Mouse (Mus musculus) heart, postnatal 25 days (tissue): ENCODE measurements around the gene Golm1. TPM values are rescaled to one million over a fixed set of nuclear protein-coding genes. Genes with fewer than 3 reads are reported as not detected.
"Not testable (repeated sequence)": the region's sequence is repeated elsewhere in the genome, so short reads cannot be mapped to it uniquely, and the experiment has no call there.

Source experiments
- DNase-seq: peaks from one replicate; pipeline ENCODE4 v3.0.0; 2022; ENCODE audit warnings: low spot score
- intact Hi-C: fragments of 180-260 bp; cut with DNase I; formaldehyde crosslinking; loops from one replicate; pipeline ENCODE4 v1.15.1; 2025
- total RNA-seq, 2 experiments: library from RNA; stranded (reverse); gene quantifications; 2 replicates each; pipeline ENCODE4 v1.2.3; 2021

Gene Golm1
- total RNA-seq, 2 experiments from 2014 or later, result 16.2 to 18.3 TPM

GRCm38 (mm10) chr13:59609885-59610284 is 65.7 kb downstream of the Golm1 start:
- intact Hi-C loops, result no loop called here
- DNase-seq, result no peak

GRCm38 (mm10) chr13:59605221-59605922 is 70.2 kb downstream of the Golm1 start:
- no peak for DNase-seq
- intact Hi-C loops, result no loop called here

GRCm38 (mm10) chr13:59604511-59604910 is 71.1 kb downstream of the Golm1 start:
- intact Hi-C loops, result no loop called here
- DNase-seq, result no peak

- intact Hi-C loops, result no loop called here
- DNase-seq, result no peak
These were observed 72.5 kb downstream of the Golm1 start for GRCm38 (mm10) chr13:59603096-59603495.

GRCm38 (mm10) chr13:59592630-59593029 is 83.0 kb downstream of the Golm1 start:
- intact Hi-C loops, result no loop called here

GRCm38 (mm10) chr13:59592058-59592457 is 83.6 kb downstream of the Golm1 start:
- intact Hi-C loops, DNase-seq: not testable (repeated sequence)

More at GRCm38 (mm10) chr13:59592630-59593029, 83.0 kb downstream of the Golm1 start:
- no peak for DNase-seq

- intact Hi-C loops, result no loop called here
- DNase-seq, result no peak
These were observed 84.9 kb downstream of the Golm1 start for GRCm38 (mm10) chr13:59590691-59591090.

- intact Hi-C loops, result loop anchor here (5.0 kb wide), 2 partner anchors 37 to 72 kb away; no protein-coding TSS in a partner anchor
- DNase-seq, result no peak
These were observed 85.9 kb downstream of the Golm1 start for GRCm38 (mm10) chr13:59589672-59590071.

- DNase-seq, result no peak
- intact Hi-C loops, result loop anchor here (5.0 kb wide), 2 partner anchors 35 to 70 kb away; no protein-coding TSS in a partner anchor
These were observed 88.4 kb downstream of the Golm1 start for GRCm38 (mm10) chr13:59587201-59587600.

- no peak for DNase-seq
- intact Hi-C loops, result loop anchor here (5.0 kb wide), 2 partner anchors 33 to 68 kb away; no protein-coding TSS in a partner anchor
These were observed 90.0 kb downstream of the Golm1 start for GRCm38 (mm10) chr13:59585648-59586005.

GRCm38 (mm10) chr13:59584947-59585647 is 90.5 kb downstream of the Golm1 start, which contains the start of the genes Agtpbp1 and Naa35:
Agtpbp1 (minus strand) TSS chr13:59585227.
Naa35 (plus strand) TSS chr13:59585259.
- DNase-seq, result peak; percentile 99
- intact Hi-C loops, result loop anchor here (5.0 kb wide), 2 partner anchors 33 to 68 kb away; no protein-coding TSS in a partner anchor

Other genes starting within 250 kb of the Golm1 start
- 100 to 1,000 TPM; 143 to 166 TPM for gene Agtpbp1, start 90.6 kb downstream of the Golm1 start, total RNA-seq
- gene Naa35, start 90.6 kb downstream of the Golm1 start, total RNA-seq, result 10 to 100 TPM; 78.6 to 96.1 TPM
- not detected for gene 4921517D22Rik, start 18.3 kb upstream of the Golm1 start, total RNA-seq
- not detected for gene Spata31d1a, start 34.5 kb upstream of the Golm1 start, total RNA-seq
- gene Spata31d1b, start 36.5 kb upstream of the Golm1 start, total RNA-seq, result not detected
- gene Spata31d1d, start 55.9 kb upstream of the Golm1 start, total RNA-seq, result not detected
- not detected for gene 1700014D04Rik, start 70.9 kb upstream of the Golm1 start, total RNA-seq
- gene Isca1, start 94.0 kb upstream of the Golm1 start, total RNA-seq, result 100 to 1,000 TPM; 221 to 222 TPM
- gene Gm49354, start 106.4 kb upstream of the Golm1 start, total RNA-seq, result not detected
- gene Tut7, start 147.3 kb upstream of the Golm1 start, total RNA-seq, result 10 to 100 TPM; 41.4 to 41.9 TPM